Mouse (Mus musculus) heart, postnatal 36 days (tissue): ENCODE measurements at regions not wholly inside any gene's neighbourhood (a gene's known extent, or its start where the extent isn't known, plus 50 kb on each side); places are given as distances from the start of the nearest gene placed in this dataset.

Source experiments
- DNase-seq, 2 experiments: peaks; one replicate each; pipeline ENCODE4 v3.0.0; 2021 to 2022
- intact Hi-C: fragments of 180-260 bp; cut with DNase I; formaldehyde crosslinking; loops from one replicate; pipeline ENCODE4 v1.15.1; 2025

GRCm38 (mm10) chr9:87954941-87955340 lies 223.9 kb upstream of the Tbx18 start:
- DNase-seq: no peak
- intact Hi-C loops: no loop called here

- intact Hi-C loops: no loop called here
- no peak for DNase-seq
These were observed 230.7 kb upstream of the Tbx18 start for GRCm38 (mm10) chr9:87961796-87962195.

GRCm38 (mm10) chr9:87964508-87964907 lies 233.4 kb upstream of the Tbx18 start:
- intact Hi-C loops: no loop called here
- no peak for DNase-seq

GRCm38 (mm10) chr9:87965103-87965780 lies 234.2 kb upstream of the Tbx18 start:
- intact Hi-C loops: no loop called here
- no peak for DNase-seq

- intact Hi-C loops: no loop called here
- DNase-seq: peak; percentile 22 to 26
These were observed 237.4 kb upstream of the Tbx18 start for GRCm38 (mm10) chr9:87968190-87969082.

- no peak for DNase-seq
- intact Hi-C loops: no loop called here
These were observed 239.5 kb upstream of the Tbx18 start for GRCm38 (mm10) chr9:87970586-87970985.

GRCm38 (mm10) chr9:87971791-87972190 lies 240.7 kb upstream of the Tbx18 start:
- DNase-seq: no peak
- intact Hi-C loops: no loop called here

- intact Hi-C loops: no loop called here
- peak in 1 of 2 experiments; percentile 15 for DNase-seq
These were observed 242.5 kb upstream of the Tbx18 start for GRCm38 (mm10) chr9:87973531-87973930.

GRCm38 (mm10) chr9:87984910-87985309 lies 253.8 kb upstream of the Tbx18 start:
- intact Hi-C loops: no loop called here
- no peak for DNase-seq

- intact Hi-C loops: no loop called here
- DNase-seq: no peak
These were observed 254.4 kb upstream of the Tbx18 start for GRCm38 (mm10) chr9:87985439-87985838.

- intact Hi-C loops: no loop called here
- DNase-seq: no peak
These were observed 275.1 kb upstream of the Tbx18 start for GRCm38 (mm10) chr9:88005945-88006700.

- DNase-seq: no peak
- intact Hi-C loops: no loop called here
These were observed 292.7 kb upstream of the Tbx18 start for GRCm38 (mm10) chr9:88023752-88024151.

- intact Hi-C loops: no loop called here
- DNase-seq: no peak
These were observed 294.9 kb upstream of the Tbx18 start for GRCm38 (mm10) chr9:88025936-88026335.

GRCm38 (mm10) chr9:88030509-88031148 lies 296.4 kb upstream of the Nt5e start:
- intact Hi-C loops: no loop called here
- DNase-seq: no peak

GRCm38 (mm10) chr9:88037560-88037959 lies 289.4 kb upstream of the Nt5e start:
- intact Hi-C loops: no loop called here
- DNase-seq: no peak

- intact Hi-C loops: no loop called here
- DNase-seq: no peak
These were observed 277.7 kb upstream of the Nt5e start for GRCm38 (mm10) chr9:88049270-88049669.

GRCm38 (mm10) chr9:88049792-88050191 lies 277.2 kb upstream of the Nt5e start:
- intact Hi-C loops: no loop called here
- no peak for DNase-seq

GRCm38 (mm10) chr9:88058551-88058950 lies 268.4 kb upstream of the Nt5e start:
- DNase-seq: no peak

GRCm38 (mm10) chr9:88059005-88059404 lies 268.0 kb upstream of the Nt5e start:
- intact Hi-C loops: no loop called here
- DNase-seq: no peak

More at GRCm38 (mm10) chr9:88058551-88058950, 268.4 kb upstream of the Nt5e start:
- intact Hi-C loops: no loop called here

- intact Hi-C loops: loop anchor here (10.0 kb wide), 1 partner anchor 649 kb away; no protein-coding TSS in a partner anchor
- DNase-seq: no peak
These were observed 262.9 kb upstream of the Nt5e start for GRCm38 (mm10) chr9:88063973-88064676.
